Mouse (Mus musculus) lung, postnatal 14 days (tissue): ENCODE data around the gene Scyl1.

Experiments
- DNase-seq: peaks from one replicate; pipeline ENCODE4 v3.0.0; 2021

Scyl1 gene

DNA sequence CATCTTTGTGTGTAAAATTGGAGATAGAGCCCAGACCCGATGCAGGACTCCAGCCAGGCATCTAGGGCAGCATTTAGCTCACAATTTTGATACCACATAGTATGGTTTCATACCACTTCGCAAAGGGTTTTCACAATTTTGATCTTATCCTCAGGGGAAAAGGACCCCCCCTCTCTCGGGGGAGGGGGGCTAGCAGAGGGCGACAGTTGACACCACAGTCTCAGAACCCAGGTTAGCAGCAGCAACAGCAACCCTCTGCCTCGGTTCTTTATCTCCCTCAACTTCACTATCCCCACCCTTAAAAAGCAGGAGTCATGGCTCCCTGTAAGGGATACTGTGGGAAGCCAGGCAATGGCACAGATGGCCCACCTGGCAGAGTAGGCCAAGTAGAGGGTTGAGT lies 58.0 kb downstream of the Scyl1 start:
- DNase-seq, result no peak

DNA sequence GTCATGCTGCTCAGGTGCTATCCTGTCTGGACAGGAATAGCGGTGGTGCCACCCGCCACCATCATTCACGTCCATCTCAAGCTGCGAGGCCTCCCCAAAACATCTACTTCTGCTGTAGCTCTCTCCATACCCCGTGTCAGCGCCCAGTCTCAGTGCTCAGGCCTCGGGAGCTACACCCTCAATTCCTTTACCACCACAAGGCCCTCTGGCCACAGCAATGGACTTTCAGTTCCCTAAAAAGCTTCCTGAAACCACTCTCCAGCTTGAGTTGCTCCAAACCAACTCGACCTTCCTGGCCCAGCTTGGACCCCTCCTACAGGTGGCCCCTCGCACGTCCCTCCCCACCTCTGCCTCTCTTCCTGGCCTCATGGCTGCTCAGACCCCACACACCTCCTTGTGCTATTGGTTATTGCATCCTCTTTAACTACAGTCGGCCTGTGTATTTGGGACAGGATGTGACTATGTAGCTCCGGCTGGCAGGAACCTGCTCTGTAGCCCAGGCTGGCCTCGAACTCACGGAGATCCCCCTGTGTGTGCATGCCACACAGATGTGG lies 59.2 kb downstream of the Scyl1 start:
- no peak for DNase-seq

DNA sequence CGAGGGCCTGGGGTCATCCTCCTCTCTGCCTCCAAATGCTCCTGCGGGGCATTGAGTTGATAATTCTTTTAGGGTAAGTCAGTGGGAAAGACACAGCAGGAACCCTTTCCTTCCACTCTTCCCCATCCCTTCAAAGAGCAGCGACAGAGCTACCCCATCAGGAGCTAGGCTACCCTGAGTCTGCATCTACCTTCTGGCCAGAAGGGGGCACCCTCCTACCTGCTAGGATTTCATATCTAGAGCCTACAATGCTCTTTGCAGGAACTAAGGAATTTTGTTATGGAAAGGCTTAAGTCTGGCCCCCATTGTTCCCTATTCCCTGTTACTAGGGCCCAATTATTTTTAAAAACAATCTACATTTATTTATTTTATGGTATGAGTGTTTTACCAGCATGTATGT lies 60.0 kb downstream of the Scyl1 start:
- DNase-seq, result peak; percentile 88

DNA sequence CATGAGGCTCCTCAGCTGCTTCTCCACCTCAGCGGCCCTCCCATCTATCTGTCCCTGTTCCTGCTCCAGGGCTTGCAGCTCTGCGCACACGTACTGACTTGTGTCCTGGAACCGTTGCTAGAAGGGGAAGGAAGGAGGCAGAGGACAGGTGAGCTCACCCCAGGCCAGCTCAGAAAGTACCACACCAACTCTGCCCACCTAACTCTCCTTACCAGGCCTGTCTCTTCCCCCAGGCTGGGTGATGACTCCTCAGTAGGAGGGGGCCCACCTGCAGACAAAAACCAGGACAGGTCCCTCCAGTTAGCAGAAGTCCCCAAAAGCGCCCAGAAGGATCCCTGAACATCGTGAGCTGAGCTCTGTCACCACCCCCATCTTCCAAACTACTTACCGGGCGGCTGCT lies 60.6 kb downstream of the Scyl1 start:
- DNase-seq, result no peak

DNA sequence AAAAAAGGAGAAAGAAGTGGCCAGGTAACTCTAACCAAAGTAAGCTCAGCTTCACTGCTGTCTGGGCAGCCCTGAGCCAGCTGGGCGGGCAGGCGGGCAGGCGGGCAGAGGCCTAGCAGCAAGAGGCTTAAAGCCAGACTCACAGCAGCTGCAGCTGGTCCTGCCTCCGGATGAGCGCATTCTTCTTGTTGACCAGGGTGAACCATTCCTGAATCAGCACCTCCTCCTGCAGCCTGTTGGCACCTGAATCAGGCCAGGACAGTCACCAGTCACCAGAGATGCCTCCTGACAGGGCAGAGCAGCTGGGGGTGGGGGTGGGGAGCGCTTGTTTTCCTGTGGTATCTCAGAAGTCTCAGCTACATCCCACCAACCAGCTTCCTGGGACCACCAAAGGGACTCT lies 61.2 kb downstream of the Scyl1 start:
- no peak for DNase-seq
